Mouse (Mus musculus) midbrain, postnatal 0 days (tissue): ENCODE measurements around the gene Mettl8. TPM values are rescaled to one million over a fixed set of nuclear protein-coding genes. Genes with fewer than 3 reads are reported as not detected.
A peak's percentile ranks its signal among the peaks of the same experiment; 100 is the strongest.

Experiments
- ATAC-seq: fragments of 200-750 bp; cut with Nextera tagmentation; 2 replicates; pipeline ENCODE4 v1.8.0; 2017; ENCODE audit warnings: moderate number of reproducible peaks, mild to moderate bottlenecking, moderate TSS enrichment, moderate library complexity; ENCODE audit not compliant: low FRiP score
- DNase-seq: peaks from one replicate; pipeline ENCODE4 v3.0.0-alpha.2; 2015; ENCODE audit warnings: low spot score
- H3K27ac ChIP-seq: fragments of 300-500 bp; sonication (generic); 2 replicates; pipeline ENCODE4 v1.5.1; 2014; ENCODE audit warnings: low read depth, mild to moderate bottlenecking, low read length, mixed read lengths
- H3K27me3 ChIP-seq: fragments of 300-500 bp; sonication (generic); 2 replicates; pipeline ENCODE4 v1.6.1; 2014; ENCODE audit warnings: low read length, control low read depth, mixed read lengths; ENCODE audit not compliant: insufficient read depth
- H3K36me3 ChIP-seq: fragments of 300-500 bp; sonication (generic); 2 replicates; pipeline ENCODE4 v1.6.1; 2014; ENCODE audit warnings: low read length, control low read depth, mixed read lengths; ENCODE audit not compliant: insufficient read depth
- H3K4me1 ChIP-seq: fragments of 300-500 bp; sonication (generic); 2 replicates; pipeline ENCODE4 v1.6.1; 2014; ENCODE audit warnings: mild to moderate bottlenecking, control low read depth, antibody characterized with exemption, low read length, mixed read lengths; ENCODE audit not compliant: insufficient read depth
- H3K4me2 ChIP-seq: fragments of 300-500 bp; sonication (generic); 2 replicates; pipeline ENCODE4 v1.6.1; 2014; ENCODE audit warnings: low read depth, mild to moderate bottlenecking, low read length, mixed read lengths; ENCODE audit not compliant: poor library complexity, severe bottlenecking
- H3K4me3 ChIP-seq: fragments of 300-500 bp; sonication (generic); 2 replicates; pipeline ENCODE4 v1.5.1; 2014; ENCODE audit warnings: low read depth, mild to moderate bottlenecking, low read length, moderate library complexity
- H3K9ac ChIP-seq: fragments of 300-500 bp; sonication (generic); replicated peaks from 2 replicates; pipeline ENCODE4 v1.6.1; 2014; ENCODE audit warnings: mild to moderate bottlenecking, low read length, moderate library complexity, mixed read lengths; ENCODE audit not compliant: poor library complexity, severe bottlenecking
- H3K9me3 ChIP-seq: fragments of 300-500 bp; sonication (generic); 2 replicates; pipeline ENCODE4 v1.6.1; 2016; ENCODE audit warnings: low read length, control low read depth
- CTCF ChIP-seq: IDR thresholded peaks from 2 replicates; pipeline ENCODE4 v1.5.1; 2016; ENCODE audit warnings: antibody characterized with exemption, mild to moderate bottlenecking
- WGBS: fragments of 180-500 bp; shearing (Covaris S2); extraction: QIAGEN DNeasy Blood & Tissue Kit; methylation state at CpG from one replicate; pipeline ENCODE4 v1.1.7; 2014; 5-methylcytosine and 5-hydroxymethylcytosine counted together
- polyA plus RNA-seq: library from polyadenylated mRNA; unstranded; fragments of >200 nt; fragmentation: Nextera tagmentation; extraction: Ambion mirVana; gene quantifications from 2 replicates; pipeline ENCODE4 v1.2.1, GENCODE M21; 2015
- total RNA-seq: library from RNA; depleted of rRNA; stranded (reverse); fragments of >200 nt; gene quantifications from 2 replicates; pipeline ENCODE4 v1.2.3, GENCODE M21; 2014

The Mettl8 gene
- total and polyA plus RNA-seq, 2 experiments from 2014 or later, result 5.3 to 7.7 TPM

GRCm38 (mm10) chr2:71046151-71046550 is 9.2 kb downstream of the Mettl8 start:
- no peaks in the 10 kb centered on the region for H3K4me1 ChIP-seq
- no peak overlapping the region for H3K4me2 ChIP-seq
- H3K9me3 ChIP-seq, result no peaks in the 10 kb centered on the region
- DNase-seq (no peak), ATAC-seq (no peak)
- H3K27me3 ChIP-seq, result no peaks in the 10 kb centered on the region
- H3K9ac ChIP-seq, result no peak overlapping the region
- no peak overlapping the region for H3K4me3 ChIP-seq
- no peak overlapping the region for H3K27ac ChIP-seq
- no peaks in the 10 kb centered on the region for H3K36me3 ChIP-seq
- TF ChIP-seq CTCF, result no peak
- 83% methylated on average over 6 of the region's 6 CpGs for WGBS

GRCm38 (mm10) chr2:71039522-71040121 is 15.8 kb downstream of the Mettl8 start:
- Histone ChIP-seq H3K36me3 (no peaks in the 10 kb centered on the region), H3K27me3 (no peaks in the 10 kb centered on the region), H3K9me3 (no peaks in the 10 kb centered on the region), H3K9ac (no peak overlapping the region), H3K4me1 (no peaks in the 10 kb centered on the region), H3K27ac (no peak overlapping the region), H3K4me2 (no peak overlapping the region; the same call in 1 of the 2 replicates), H3K4me3 (no peak overlapping the region)
- ATAC-seq (no peak), DNase-seq (peak; percentile 86)
- peak; percentile 90 for TF ChIP-seq CTCF
- WGBS, result 45% methylated on average over 11 of the region's 11 CpGs

GRCm38 (mm10) chr2:71037447-71037846 is 17.9 kb downstream of the Mettl8 start:
- H3K27me3 ChIP-seq, result no peaks in the 10 kb centered on the region
- no peak overlapping the region for H3K27ac ChIP-seq
- DNase-seq (no peak), ATAC-seq (no peak)
- H3K9ac ChIP-seq, result no peak overlapping the region
- peaks cover 5% of the 10 kb centered on the region; the same call in 1 of the 2 replicates for H3K4me1 ChIP-seq
- 91% methylated on average over 6 of the region's 6 CpGs for WGBS
- H3K9me3 ChIP-seq, result no peaks in the 10 kb centered on the region
- no peak for TF ChIP-seq CTCF
- H3K36me3 ChIP-seq, result no peaks in the 10 kb centered on the region
- H3K4me3 ChIP-seq, result no peak overlapping the region
- H3K4me2 ChIP-seq, result no peak overlapping the region

- H3K27ac ChIP-seq, result no peak overlapping the region
- DNase-seq, result no peak
- WGBS, result 33% methylated on average over 8 of the region's 8 CpGs
- no peaks in the 10 kb centered on the region for H3K36me3 ChIP-seq
- no peak overlapping the region for H3K4me2 ChIP-seq
- no peaks in the 10 kb centered on the region for H3K27me3 ChIP-seq
- no peaks in the 10 kb centered on the region for H3K9me3 ChIP-seq
- H3K4me1 ChIP-seq, result peaks cover 5% of the 10 kb centered on the region; the same call in 1 of the 2 replicates
- no peak overlapping the region for H3K4me3 ChIP-seq
- no peak for ATAC-seq
- H3K9ac ChIP-seq, result no peak overlapping the region
- no peak for TF ChIP-seq CTCF
Observed at GRCm38 (mm10) chr2:71033987-71034386, 21.4 kb downstream of the Mettl8 start.

GRCm38 (mm10) chr2:71033014-71033413 is 22.4 kb downstream of the Mettl8 start:
- no peak overlapping the region for H3K27ac ChIP-seq
- WGBS, result 90% methylated on average over 4 of the region's 4 CpGs
- H3K4me3 ChIP-seq, result no peak overlapping the region
- ATAC-seq (no peak), DNase-seq (no peak)
- H3K9me3 ChIP-seq, result no peaks in the 10 kb centered on the region
- no peaks in the 10 kb centered on the region for H3K27me3 ChIP-seq
- H3K4me2 ChIP-seq, result no peak overlapping the region
- H3K9ac ChIP-seq, result no peak overlapping the region
- peaks cover 5% of the 10 kb centered on the region; the same call in 1 of the 2 replicates for H3K4me1 ChIP-seq
- no peak for TF ChIP-seq CTCF
- no peaks in the 10 kb centered on the region for H3K36me3 ChIP-seq

GRCm38 (mm10) chr2:71031973-71032794 is 23.2 kb downstream of the Mettl8 start:
- WGBS, result 55% methylated on average over 18 of the region's 18 CpGs
- 0 out of 2 replicates have a peak overlapping the region, but pooled peaks have one; percentile 20 for H3K4me2 ChIP-seq
- no peaks in the 10 kb centered on the region for H3K36me3 ChIP-seq
- no peak overlapping the region for H3K27ac ChIP-seq
- no peaks in the 10 kb centered on the region for H3K27me3 ChIP-seq
- ATAC-seq (no peak), DNase-seq (no peak)
- no peak overlapping the region for H3K4me3 ChIP-seq
- no peaks in the 10 kb centered on the region for H3K9me3 ChIP-seq
- H3K9ac ChIP-seq, result no peak overlapping the region
- H3K4me1 ChIP-seq, result peaks cover 5% of the 10 kb centered on the region; the same call in 1 of the 2 replicates
- TF ChIP-seq CTCF, result no peak
